Mouse (Mus musculus) cerebellum, adult 9-11 months (tissue): ENCODE measurements at regions not wholly inside any gene's neighbourhood (a gene's known extent, or its start where the extent isn't known, plus 50 kb on each side); places are given as distances from the start of the nearest gene placed in this dataset.

Experiments
- DNase-seq: peaks from one replicate; pipeline ENCODE4 v3.0.0; 2022

DNA sequence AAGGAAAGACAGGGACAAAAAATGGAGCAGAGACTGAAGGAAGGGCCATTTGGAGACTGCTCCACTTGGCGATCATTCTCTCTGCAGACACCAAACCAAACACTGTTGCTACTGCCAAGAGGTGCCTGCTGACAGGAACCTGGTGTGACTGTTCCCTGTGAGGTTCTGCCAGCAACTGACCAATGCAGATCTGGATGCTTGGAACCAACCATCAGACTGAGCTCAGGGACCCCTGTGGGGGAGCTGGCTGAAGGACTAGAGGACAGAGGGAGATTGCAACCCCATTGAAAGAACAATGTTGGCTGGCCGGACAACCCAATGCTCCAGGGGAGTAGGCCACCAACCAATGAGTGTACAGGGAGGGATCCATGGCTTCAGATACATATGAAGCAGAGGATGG is 139.2 kb upstream of the Cep126 start:
- peak; percentile 36 for DNase-seq

GRCm38 (mm10) chr9:8249542-8249941 is 115.4 kb upstream of the Cep126 start:
- no peak for DNase-seq

- DNase-seq: no peak
Measured at GRCm38 (mm10) chr9:8228078-8228477, 94.0 kb upstream of the Cep126 start.

DNA sequence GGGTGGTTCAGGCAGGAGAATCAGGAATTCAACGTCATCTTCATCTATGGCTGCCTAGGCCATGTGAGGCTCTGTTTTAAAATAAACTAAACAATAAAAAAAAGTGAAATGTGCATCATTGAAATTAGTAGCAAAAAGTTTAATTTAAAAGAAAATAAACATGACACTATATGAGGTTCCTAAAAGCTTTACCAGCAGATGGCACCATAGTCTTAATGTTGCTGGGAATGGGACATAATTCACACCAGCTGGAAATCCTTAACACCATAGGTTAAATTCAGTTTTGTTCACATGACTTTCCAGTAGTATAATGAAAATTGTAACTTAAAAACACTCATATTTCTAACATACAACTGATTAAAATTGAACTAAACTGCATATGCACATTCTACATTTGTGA is 92.3 kb upstream of the Cep126 start:
- no peak for DNase-seq

DNA sequence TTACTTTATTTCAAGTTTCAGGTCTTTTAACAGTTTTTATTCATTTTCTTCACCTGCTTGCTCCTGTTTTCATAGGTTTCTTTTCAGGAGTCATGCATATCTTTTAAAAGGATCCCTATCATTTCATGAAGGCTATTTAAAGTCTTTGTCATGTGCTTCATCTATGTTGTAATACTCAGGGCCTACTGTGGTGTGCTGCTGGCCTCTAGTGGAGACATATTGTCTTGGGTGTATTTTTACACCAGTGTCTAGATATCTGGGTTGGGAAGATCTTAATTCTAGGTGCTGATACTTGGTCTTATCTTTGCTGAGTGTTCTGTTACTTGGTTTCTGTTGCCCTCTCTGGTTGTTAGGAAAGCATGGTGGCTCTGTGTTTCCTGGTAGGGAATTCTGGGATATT is 74.8 kb upstream of the Cep126 start:
- DNase-seq: peak; percentile 10

DNA sequence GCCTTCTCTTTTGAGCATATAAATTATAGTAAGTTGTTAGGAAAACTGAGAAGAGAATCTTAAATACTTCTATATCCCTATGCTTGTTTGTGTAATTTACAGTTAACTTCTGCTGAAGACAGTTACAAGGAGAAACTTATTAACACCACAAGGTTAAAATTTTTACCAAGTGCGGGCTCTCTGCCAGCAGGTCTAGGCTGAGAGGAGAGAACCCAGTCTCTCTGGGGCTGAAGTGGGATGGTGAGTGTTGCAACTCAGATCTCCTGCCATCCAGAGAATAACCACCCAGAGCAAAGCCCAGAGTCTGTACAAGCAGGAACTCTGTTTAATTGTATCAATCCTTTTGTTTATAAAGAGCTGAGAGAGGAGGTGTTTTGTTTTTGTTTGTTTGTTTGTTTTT is 51.3 kb upstream of the Cep126 start:
- no peak for DNase-seq
